Mouse (Mus musculus): ENCODE data around the gene Ccpg1os. TPM values are rescaled to one million over a fixed set of nuclear protein-coding genes. Genes with fewer than 3 reads are reported as not detected.

Gene Ccpg1os
- polyA plus RNA-seq (2012; ENCODE audit: insufficient read depth, insufficient read length, missing spikeins), result 15.8 and 19.5 TPM in 2 replicates

DNA sequence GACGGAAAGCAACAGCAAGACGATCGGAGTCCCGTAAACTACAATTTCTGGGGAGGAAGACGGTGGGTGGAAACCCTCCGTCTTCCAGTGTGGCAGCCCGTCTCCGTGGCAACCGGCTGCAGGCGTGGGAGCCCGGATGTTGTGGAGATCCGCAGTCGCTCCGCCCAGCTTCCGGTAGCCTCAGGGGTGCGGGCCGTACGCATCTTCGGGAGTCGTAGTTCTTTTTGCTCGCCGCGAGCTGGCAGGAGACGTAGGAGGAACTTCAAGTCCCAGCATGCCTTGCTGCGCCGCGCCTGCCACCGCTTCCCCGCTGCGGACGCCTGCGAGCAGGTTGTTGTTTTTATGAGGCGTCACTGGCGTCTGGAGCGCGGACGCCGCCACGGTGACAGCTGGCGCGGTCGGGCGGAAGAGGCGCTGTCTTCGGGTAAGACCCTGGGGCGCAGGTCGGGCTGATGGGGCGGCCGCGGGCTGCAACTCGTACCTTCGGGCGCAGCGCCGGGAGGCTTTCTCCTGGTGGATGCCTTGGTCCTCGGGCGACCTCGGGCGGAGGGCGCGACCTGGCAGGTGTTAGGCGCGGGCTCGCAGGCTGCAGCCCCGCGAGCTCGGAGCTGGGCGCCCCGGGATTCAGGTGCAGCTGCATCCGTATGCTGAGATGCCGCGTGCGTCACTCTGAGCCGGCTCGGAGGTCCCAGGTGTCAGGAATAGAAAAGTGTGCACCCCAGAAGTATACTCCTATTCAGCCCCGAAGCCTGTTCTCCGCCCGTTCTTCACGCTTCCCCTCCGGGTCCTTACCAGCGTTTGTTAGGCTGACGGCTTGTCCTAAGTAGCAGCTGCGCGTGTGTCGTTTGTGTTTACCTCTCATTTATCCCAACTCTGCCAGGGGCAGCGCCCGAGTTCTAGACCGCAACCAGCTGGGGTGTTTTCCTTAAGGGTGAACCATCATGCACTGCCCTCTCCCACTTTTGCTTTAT lies at the start of gene Ccpg1os, which contains the start of gene Ccpg1:
TSS of gene Ccpg1os (minus strand) at position 133 of the 971 bp plus-strand sequence.
TSS of gene Ccpg1 (plus strand) at position 180 of the 971 bp plus-strand sequence.
- Histone ChIP-seq H3K4me3 (ENCODE audit: insufficient read depth, low read depth, low read length) (peak within 1 kb of the TSS; percentile 94), H3K27ac (replicated peaks; ENCODE audit: low read depth, low read length) (0 out of 2 replicates have a peak within 1 kb of the TSS, but pooled peaks have one; percentile 28), H3K4me1 (ENCODE audit: control insufficient read depth, insufficient read depth, insufficient read length, low read length) (peaks cover 2% of the 10 kb centered on the region; the same call in 1 of the 2 replicates)

DNA sequence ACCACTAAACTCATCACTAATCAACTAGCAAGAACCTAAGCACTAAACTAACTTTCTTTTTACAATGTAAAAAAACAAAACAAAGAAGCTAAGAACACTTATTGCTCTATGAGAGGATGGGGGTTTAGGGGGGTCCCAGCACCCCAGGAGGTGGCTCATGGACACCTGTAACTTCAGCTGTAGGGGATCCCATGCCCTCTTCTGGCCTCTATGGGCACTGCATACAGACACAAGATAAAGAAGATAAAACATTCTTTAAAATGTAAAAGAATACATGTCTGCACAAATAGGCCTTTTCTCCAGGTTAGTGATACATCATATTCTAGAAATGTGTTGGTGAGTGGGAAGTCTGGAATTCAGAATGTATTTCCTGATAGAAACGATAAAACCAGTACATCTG lies 48.2 kb upstream of the Ccpg1os start:
- Histone ChIP-seq H3K4me1 (ENCODE audit: control insufficient read depth, insufficient read depth, insufficient read length, low read length) (no peaks in the 10 kb centered on the region), H3K27ac (replicated peaks; ENCODE audit: low read depth, low read length) (no peak overlapping the region), H3K4me3 (ENCODE audit: insufficient read depth, low read depth, low read length) (no peak overlapping the region)

DNA sequence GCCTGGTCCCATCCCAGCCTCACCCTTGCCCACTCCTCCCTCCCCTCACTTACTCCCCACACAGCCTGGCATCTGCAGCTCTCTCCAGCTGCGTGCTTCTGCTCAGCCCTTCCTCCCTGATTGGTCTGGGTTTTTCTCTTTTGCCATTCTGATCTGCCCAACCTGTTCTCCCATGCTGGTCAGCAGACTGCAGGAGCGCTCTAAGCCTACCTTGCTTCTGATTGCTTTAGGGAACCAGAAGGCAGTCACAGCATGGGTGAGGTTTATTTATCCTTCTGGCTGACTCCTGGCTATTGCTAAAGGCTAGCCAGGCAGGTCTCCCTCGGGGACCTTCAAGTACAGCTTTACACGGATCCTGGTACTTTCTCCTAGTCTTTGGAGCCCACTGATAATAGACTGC lies 46.2 kb upstream of the Ccpg1os start:
- Histone ChIP-seq H3K4me3 (ENCODE audit: insufficient read depth, low read depth, low read length) (no peak overlapping the region), H3K4me1 (ENCODE audit: control insufficient read depth, insufficient read depth, insufficient read length, low read length) (no peaks in the 10 kb centered on the region), H3K27ac (replicated peaks; ENCODE audit: low read depth, low read length) (no peak overlapping the region)

DNA sequence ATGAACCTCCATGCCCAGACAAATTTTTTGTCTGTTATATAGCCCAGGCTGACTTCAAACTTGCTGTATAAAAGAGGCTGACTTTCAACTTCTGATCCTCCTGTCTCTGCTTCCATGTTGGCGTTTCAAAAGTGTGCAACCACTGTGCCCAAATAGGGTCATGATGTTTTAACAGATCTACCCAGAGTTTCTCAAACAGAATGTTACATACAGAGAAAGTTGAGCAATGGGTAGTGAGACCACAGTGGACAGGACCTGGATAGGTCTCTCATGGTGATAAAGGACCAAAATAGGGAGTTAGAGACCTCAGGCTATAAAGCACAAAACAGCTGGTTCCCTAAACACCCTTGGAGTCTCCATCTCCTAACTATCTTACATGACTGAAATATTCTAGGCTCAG lies 45.3 kb upstream of the Ccpg1os start:
- H3K4me1 ChIP-seq (ENCODE audit: control insufficient read depth, insufficient read depth, insufficient read length, low read length), result no peaks in the 10 kb centered on the region

DNA sequence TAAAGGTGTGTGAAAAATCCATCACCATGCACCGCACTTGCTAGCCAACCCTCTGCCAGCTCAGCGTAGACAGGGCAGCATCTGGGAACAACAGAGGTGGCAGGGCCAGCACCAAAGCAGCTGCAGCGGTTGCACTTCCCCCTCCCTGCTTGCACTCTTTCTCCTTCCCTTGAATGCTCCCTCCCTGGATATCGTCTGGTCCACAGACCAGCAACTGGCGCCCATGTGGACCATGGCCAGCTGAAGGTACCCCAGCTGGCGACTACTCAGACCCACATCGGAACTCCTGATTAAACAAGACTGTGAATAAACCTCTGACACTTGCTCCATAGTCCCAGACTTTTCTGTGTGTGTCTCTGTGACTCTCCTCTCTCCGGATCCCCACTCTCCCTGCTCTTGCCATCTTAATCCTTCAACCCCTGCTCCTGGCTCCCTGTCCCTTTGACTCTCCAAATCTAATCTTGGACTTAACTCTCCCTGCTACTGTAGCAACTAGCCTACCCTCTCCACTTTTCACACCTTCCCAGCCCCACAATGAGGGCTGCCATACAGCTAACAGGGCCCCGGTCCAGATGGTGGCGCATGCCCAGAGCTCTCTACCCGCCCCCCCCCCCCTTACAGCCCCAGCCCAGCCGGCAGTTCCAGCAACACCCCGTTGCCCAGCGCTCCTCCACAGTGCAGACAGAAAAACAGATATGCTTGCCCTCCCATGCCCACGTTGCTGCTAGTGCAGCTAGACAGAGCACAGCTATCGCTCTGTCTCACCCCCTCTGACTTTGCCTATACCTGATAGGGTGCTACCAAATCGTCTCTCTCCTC lies 40.8 kb upstream of the Ccpg1os start:
- H3K27ac ChIP-seq (replicated peaks; ENCODE audit: low read depth, low read length), result no peak overlapping the region
- no peaks in the 10 kb centered on the region for H3K4me1 ChIP-seq (ENCODE audit: control insufficient read depth, insufficient read depth, insufficient read length, low read length)
- H3K4me3 ChIP-seq (ENCODE audit: insufficient read depth, low read depth, low read length), result no peak overlapping the region

More for the DNA sequence above, 45.3 kb upstream of the Ccpg1os start:
- H3K4me3 ChIP-seq (ENCODE audit: insufficient read depth, low read depth, low read length), result no peak overlapping the region
- no peak overlapping the region for H3K27ac ChIP-seq (replicated peaks; ENCODE audit: low read depth, low read length)

DNA sequence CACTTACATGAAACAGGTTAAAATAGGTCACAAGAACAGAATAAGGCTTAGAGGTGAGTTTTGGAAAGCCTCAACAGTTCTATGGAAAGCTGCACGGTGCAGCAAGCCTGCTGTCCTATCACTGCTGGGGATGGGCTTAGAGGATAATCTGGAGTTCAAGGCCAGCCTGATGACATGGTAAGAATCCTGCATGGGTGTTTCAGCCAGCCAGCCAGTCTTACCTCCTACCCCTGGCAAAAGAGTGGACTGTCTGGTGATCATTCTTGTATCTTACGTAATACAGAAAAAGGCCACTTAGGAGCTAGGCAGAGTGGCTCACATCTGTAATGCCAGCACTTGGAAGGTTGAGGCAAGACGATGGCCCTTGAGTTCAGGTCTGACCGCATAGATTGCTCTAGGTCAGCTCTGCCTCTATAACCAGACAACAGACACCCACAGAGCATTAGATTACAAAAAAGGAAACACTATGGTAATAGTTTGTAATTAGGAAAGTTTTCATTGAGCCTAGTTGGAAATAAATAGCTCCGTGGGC lies 35.5 kb upstream of the Ccpg1os start:
- H3K27ac ChIP-seq (replicated peaks; ENCODE audit: low read depth, low read length), result peak overlapping the region; percentile 37; the same call in 1 of the 2 replicates
- H3K4me1 ChIP-seq (ENCODE audit: control insufficient read depth, insufficient read depth, insufficient read length, low read length), result peaks cover 3% of the 10 kb centered on the region; the same call in 1 of the 2 replicates
- H3K4me3 ChIP-seq (ENCODE audit: insufficient read depth, low read depth, low read length), result no peak overlapping the region

DNA sequence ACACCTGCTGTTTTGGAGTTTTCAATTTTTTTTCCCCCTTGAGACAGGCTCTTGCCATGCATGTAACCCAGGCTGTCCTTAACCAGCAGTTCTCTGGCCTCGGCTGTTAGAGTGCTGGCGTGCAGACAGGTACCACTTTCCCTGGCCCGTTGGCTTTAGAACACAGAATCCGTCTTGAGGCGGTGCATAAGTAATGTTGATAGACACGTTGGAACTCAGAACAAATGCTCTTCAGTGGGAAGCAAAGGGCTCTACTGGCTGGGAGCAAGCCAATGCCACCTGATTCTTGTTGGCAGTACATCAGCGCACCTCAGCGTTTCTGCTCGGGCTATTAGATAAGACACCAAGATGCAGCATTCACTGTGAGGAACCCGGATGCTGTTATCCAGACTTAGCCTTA lies 34.7 kb upstream of the Ccpg1os start:
- no peak overlapping the region for H3K4me3 ChIP-seq (ENCODE audit: insufficient read depth, low read depth, low read length)
- peaks cover 3% of the 10 kb centered on the region; the same call in 1 of the 2 replicates for H3K4me1 ChIP-seq (ENCODE audit: control insufficient read depth, insufficient read depth, insufficient read length, low read length)
- H3K27ac ChIP-seq (replicated peaks; ENCODE audit: low read depth, low read length), result no peak overlapping the region

DNA sequence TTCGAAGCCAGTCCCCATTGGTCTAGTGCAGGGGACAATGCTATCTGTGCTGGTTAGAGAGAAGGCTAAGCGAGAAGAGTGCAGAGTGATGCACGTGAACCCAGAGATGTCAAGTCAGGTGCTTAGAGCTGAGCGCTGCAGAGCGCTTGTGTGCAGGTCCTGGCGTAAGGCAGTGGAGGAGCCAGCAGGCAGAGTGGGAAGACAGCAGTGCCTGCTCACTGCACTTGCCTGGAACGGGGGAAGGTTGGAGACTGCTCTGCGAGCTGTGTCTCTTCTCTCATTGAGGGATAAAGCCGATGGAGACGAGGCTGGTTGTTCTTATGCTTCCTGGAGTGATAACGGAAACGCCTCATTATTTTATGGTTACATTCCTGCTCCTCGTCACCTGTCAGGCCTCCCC lies 29.5 kb upstream of the Ccpg1os start:
- peaks cover under 1% of the 10 kb centered on the region; the same call in 1 of the 2 replicates for H3K4me1 ChIP-seq (ENCODE audit: control insufficient read depth, insufficient read depth, insufficient read length, low read length)
- no peak overlapping the region for H3K27ac ChIP-seq (replicated peaks; ENCODE audit: low read depth, low read length)
- no peak overlapping the region for H3K4me3 ChIP-seq (ENCODE audit: insufficient read depth, low read depth, low read length)

DNA sequence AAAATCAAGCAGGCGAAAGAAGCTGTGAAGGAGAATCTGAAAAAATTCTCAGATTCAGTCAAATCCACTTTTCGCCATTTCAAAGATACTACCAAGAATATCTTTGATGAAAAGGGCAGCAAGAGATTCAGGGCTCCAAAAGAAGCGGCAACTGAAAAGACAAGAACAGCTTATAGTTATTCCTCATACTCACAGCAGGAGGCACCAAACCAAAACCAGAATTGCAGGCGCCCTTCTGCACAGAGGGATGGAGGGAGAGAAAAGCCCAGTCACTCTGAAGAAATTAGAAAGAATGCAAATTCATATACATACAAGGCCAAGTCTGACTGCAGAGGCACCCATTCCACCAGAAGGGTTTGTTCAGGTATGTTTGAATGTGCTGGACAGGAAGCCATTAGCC lies 27.4 kb upstream of the Ccpg1os start:
- Histone ChIP-seq H3K4me1 (ENCODE audit: control insufficient read depth, insufficient read depth, insufficient read length, low read length) (no peaks in the 10 kb centered on the region), H3K27ac (replicated peaks; ENCODE audit: low read depth, low read length) (no peak overlapping the region), H3K4me3 (ENCODE audit: insufficient read depth, low read depth, low read length) (no peak overlapping the region)

DNA sequence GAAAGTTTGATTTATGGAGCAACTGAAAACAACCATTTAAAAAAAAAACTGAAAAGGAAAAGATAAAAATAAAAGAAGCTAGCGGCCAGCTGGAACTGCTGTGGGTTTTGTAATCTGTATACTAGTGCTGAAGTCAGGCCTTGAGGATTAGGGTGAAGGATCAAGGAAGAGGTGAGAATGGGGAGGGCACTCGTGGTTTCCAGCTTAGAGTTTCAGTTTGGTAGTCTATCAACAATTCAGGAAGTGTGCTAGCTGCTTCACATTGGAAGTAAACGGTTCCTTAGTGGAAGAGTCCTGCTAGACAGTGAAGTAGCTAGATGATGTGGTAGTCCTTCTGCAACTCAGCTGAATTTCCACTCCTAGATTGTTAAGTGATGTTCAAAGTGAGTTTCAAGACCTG lies 23.2 kb upstream of the Ccpg1os start:
- no peaks in the 10 kb centered on the region for H3K4me1 ChIP-seq (ENCODE audit: control insufficient read depth, insufficient read depth, insufficient read length, low read length)
- H3K27ac ChIP-seq (replicated peaks; ENCODE audit: low read depth, low read length), result no peak overlapping the region; the same call in 1 of the 2 replicates
- H3K4me3 ChIP-seq (ENCODE audit: insufficient read depth, low read depth, low read length), result no peak overlapping the region

DNA sequence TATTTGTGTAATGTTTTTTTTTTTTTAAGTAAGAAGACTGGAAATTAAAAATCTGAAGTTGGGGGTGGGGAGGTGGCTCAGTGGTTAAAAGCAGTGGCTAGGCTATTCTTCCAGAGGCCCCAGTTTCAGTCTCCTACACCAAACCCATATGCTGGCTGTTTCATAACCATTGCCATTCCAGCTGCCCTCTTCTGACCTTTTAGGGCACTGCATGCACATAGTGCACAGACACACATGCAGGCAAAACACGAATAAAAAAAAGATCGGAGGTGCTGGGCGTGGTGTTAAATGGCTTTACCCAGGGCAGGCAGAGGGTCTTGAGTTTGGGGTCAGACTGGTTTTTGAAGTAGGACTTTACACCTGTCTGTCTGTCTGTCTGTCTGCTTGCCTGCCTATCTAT lies 21.0 kb upstream of the Ccpg1os start:
- Histone ChIP-seq H3K4me1 (ENCODE audit: control insufficient read depth, insufficient read depth, insufficient read length, low read length) (no peaks in the 10 kb centered on the region), H3K27ac (replicated peaks; ENCODE audit: low read depth, low read length) (no peak overlapping the region), H3K4me3 (ENCODE audit: insufficient read depth, low read depth, low read length) (no peak overlapping the region)

DNA sequence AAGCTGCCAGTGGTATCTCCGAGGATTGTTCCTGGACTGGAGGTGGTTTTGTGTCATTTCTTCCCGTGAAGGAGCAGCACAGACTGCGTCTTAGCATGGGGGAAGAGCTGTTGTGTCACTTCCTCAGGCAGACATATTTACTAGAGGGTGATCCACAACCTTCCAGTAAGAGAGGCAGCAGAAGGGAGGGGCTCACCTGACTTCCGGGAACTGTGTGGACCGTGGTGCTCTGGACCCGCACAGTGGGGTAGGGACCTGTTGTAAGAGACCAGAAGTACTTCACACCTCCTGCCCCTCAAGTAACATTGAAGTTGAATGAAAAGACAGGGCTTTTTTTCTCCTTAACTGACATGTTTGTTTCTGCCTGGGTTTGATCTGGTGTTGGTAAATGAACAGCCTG lies 19.9 kb upstream of the Ccpg1os start:
- no peak overlapping the region for H3K27ac ChIP-seq (replicated peaks; ENCODE audit: low read depth, low read length)

DNA sequence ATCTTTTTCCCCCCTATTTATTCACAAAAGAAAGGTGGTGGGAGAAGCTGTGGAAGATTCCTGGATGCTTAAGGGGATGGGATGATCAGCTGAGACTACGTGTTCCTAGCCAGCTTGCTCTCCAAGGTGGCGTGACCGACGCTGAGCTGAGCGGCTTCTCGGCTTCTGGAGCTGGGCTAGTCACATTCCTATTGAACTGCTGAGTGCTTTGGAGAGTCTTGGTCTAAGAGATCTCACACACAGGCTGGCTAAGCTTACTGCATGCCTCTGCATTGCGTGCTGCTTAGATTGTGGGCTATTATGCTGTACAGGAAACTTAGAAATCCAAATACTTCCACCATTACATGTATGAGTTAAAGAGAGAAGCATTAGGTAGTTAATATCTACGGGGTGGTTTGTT lies 18.9 kb upstream of the Ccpg1os start:
- H3K4me3 ChIP-seq (ENCODE audit: insufficient read depth, low read depth, low read length), result no peak overlapping the region
- H3K27ac ChIP-seq (replicated peaks; ENCODE audit: low read depth, low read length), result no peak overlapping the region
- H3K4me1 ChIP-seq (ENCODE audit: control insufficient read depth, insufficient read depth, insufficient read length, low read length), result no peaks in the 10 kb centered on the region

More for the DNA sequence above, 19.9 kb upstream of the Ccpg1os start:
- no peaks in the 10 kb centered on the region for H3K4me1 ChIP-seq (ENCODE audit: control insufficient read depth, insufficient read depth, insufficient read length, low read length)
- no peak overlapping the region for H3K4me3 ChIP-seq (ENCODE audit: insufficient read depth, low read depth, low read length)

DNA sequence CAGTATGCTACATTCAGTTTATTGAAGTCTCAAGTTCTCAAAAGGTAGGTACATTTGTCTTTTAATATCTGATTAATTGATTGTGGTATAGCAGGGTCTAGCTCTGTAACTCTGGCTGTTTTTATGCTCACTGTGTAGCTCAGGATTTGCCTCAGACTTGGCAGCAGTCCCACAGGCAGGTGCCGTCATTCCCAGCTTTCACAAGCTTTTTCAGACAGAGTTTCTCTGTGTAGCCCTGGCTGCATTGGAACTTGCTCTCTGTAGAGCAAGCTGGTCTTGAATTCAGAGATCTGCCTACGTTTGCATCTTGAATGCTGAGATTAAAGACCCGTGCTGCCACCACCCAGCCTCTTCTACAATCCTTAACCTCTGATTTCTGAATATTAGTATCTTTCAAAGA lies 17.0 kb upstream of the Ccpg1os start:
- Histone ChIP-seq H3K4me3 (ENCODE audit: insufficient read depth, low read depth, low read length) (no peak overlapping the region), H3K4me1 (ENCODE audit: control insufficient read depth, insufficient read depth, insufficient read length, low read length) (no peaks in the 10 kb centered on the region), H3K27ac (replicated peaks; ENCODE audit: low read depth, low read length) (no peak overlapping the region)
